Mouse (Mus musculus) urinary bladder, adult 2 months (tissue): ENCODE measurements at regions not wholly inside any gene's neighbourhood (a gene's known extent, or its start where the extent isn't known, plus 50 kb on each side); places are given as distances from the start of the nearest gene placed in this dataset.

Experiments
- DNase-seq: peaks from one replicate; pipeline ENCODE4 v3.0.0; 2022; ENCODE audit warnings: low spot score

- DNase-seq: no peak
These were observed 76.7 kb downstream of the Trim29 start for GRCm38 (mm10) chr9:43387397-43387796.

GRCm38 (mm10) chr9:43389491-43390083, 78.9 kb downstream of the Trim29 start:
- no peak for DNase-seq

DNA sequence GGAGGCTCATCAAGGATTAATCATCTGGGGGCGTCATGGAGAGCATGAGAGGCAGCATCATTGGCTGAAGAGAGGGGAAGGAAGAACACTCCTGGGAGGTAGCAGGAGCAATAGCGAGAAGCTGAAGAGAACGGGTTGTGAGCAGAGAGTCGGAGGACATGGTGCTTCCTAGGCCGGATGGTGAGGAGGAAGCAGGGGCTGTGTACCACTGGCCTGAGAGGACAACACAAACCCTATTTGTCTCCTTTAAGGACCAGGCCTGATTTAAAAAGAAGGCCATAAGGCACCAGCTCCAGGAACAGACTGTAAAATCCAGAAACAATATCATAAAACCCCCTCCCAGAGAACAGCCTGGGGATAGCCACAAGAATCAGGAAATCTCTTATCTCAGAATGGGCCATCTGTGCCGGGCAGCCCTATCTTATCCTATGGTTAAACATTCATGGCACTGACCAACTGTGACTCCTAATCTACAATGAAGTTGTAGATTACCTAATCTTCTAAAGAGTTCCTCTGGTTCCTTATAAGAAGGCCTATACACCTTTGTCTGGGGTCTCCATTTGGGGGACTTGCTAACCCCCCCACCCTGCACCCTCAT, 81.9 kb downstream of the Trim29 start:
- DNase-seq: no peak

GRCm38 (mm10) chr9:43394204-43394603, 83.6 kb downstream of the Trim29 start:
- DNase-seq: no peak

- DNase-seq: no peak
These were observed 84.6 kb downstream of the Trim29 start for GRCm38 (mm10) chr9:43395209-43395608.

GRCm38 (mm10) chr9:43396566-43396965, 85.9 kb downstream of the Trim29 start:
- no peak for DNase-seq

DNA sequence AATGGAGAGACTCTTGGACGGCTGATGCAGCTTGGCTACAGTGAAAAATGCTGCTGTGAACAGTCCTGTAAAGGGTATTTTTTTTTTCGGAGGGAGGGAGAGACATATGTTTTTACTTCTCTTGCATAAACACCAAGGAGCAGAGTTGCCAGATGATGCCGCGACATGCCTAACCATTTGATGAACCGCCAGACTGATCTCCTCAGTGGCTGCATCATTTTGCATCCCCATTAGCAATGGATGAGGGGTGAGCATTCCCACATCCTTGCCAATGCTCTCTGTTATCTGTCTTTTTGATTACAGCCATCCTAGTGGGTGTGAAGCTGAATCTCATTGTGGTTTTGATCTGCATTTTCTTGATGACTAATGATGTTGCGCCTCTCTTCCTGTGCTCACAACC, 97.8 kb downstream of the Trim29 start:
- no peak for DNase-seq

GRCm38 (mm10) chr9:43412473-43412872, 101.8 kb downstream of the Trim29 start:
- no peak for DNase-seq

DNA sequence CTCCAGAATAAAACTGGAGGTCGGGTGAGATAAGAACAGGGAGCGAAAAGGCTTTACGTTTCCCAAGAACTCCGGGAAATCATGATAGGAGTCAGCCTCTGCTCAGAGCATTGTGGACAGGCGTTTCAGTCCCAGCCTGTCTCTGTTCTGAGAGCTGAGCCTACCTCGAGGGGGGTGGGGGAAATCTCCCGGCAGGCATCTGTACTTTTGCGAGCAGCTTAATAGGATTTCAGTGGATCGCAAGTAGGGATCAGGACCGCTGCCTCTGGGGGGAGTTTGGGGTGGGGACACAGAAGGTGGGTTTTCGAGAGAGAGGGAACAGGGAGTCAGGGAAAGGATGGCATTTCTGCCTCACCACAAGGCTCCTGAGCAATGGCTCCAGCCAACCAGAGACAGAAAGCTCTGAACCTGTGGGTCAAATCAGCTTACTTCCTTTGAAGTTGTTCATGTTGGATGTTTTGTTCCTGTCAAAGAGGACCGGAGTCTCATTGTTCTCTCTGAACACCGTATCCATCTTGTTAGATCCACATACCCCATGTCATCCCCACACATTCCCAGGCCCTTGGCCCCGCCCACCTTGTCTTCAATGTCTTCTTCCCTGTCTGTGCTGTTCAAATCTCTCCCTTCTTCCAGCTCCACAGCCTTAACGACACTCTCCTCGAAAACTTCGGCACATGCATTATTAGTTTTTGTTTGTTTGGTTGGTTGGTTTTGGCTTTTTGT, 109.5 kb downstream of the Trim29 start:
- DNase-seq: no peak

DNA sequence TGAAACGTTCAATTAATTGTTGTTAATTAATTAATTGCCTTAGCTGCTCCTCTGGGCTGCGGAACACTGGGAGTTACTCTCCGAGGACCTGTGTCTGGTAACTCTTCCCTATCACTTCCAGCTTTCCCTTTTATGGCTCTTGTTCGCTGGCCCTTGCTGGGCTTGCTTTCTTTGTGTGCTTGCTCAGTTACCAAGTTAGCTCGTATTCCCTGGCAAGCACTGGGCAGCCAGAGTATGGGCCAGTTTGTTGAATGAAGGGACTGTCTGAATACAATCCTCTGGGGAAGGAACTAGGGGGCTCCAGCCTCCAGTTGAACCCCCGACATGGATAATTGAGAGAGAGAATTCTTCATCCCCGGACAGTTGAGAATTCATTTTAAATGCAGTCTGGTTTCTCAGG, 116.4 kb downstream of the Trim29 start:
- no peak for DNase-seq

DNA sequence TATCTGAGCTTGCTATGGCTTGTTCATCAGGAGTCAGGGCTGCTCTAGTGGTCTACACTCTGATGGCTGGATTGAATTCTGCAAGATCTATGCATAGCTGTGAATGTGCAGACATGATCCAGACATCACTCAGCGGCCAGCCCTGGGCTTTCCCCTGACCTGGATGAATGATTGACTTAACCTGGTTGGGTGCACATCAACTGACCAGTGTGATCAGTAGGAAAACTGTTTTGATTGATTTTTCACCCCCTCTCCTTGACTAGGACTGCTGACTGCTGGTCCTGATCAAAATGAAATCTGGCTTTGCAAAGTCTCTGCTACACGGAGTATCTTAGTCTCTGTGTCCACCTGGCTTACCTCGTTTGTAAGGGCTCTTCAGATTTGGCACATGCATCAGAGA, 123.3 kb downstream of the Trim29 start:
- no peak for DNase-seq

- no peak for DNase-seq
These were observed 127.8 kb downstream of the Trim29 start for GRCm38 (mm10) chr9:43438476-43438875.

DNA sequence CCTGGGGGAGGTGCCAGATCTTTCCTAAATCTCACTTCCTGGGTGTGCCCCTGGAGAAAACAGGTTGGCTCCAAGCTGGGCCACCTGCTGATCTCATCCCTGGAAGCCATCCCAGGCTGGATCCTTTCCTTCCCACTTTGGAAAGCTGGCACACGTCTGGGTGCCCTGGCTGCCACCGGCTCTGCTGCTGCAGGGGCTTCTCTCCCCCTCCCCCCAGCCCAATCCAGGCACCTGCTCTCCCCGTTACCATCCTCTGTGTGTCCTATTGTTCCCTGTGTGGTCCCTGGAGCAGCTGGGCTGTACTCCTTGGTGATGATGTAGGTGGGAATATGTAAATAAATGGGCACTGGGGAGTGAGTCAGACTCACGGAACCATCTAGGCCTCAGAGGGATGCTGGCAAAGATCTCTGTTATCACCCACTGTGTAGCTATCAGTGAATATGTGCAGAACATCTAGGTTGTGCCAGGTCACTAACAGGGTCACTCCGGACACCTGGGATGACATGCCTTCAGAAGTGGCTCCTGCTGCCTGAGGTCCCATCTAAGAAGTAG, 130.4 kb downstream of the Trim29 start:
- no peak for DNase-seq

DNA sequence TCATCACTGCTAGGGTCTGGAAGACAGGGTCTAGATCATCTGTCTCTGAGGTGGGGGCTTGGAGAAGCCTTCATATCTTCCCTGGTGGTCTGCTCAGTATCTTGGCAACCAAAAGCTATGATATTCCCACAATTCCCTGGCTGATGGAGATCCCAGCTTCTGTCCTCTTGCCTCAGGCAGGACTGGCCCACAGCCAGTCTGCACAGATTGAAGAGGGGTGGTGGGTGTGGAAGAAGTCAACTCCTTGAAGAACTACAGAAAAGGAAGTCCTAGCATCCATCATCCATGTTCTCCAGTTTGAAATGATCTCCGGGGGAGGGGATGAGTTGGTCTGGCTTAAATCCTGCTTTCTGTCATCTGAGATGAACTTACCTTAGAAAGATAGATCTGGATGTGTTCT, 134.8 kb downstream of the Trim29 start:
- no peak for DNase-seq

GRCm38 (mm10) chr9:43447372-43447771, 136.7 kb downstream of the Trim29 start:
- DNase-seq: no peak

DNA sequence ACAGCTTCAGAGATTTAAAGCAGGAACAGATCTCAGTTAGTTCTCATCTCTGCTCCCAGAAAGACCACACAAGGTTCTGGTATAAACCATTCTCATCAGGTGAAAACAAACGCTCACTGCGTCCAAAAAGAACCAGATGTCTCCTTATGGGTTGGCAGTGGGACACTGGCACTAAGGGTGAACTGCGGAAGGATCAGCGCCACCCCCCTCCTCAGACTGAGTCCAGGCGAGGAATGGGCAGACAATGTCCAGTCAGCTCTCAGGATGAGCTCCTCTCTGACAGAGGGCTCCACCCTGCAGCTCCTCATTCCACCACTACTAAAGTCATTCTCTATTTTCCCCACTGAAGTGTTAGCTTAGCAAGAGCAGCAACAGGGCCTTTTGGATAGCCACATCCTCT, 138.3 kb downstream of the Trim29 start:
- no peak for DNase-seq

DNA sequence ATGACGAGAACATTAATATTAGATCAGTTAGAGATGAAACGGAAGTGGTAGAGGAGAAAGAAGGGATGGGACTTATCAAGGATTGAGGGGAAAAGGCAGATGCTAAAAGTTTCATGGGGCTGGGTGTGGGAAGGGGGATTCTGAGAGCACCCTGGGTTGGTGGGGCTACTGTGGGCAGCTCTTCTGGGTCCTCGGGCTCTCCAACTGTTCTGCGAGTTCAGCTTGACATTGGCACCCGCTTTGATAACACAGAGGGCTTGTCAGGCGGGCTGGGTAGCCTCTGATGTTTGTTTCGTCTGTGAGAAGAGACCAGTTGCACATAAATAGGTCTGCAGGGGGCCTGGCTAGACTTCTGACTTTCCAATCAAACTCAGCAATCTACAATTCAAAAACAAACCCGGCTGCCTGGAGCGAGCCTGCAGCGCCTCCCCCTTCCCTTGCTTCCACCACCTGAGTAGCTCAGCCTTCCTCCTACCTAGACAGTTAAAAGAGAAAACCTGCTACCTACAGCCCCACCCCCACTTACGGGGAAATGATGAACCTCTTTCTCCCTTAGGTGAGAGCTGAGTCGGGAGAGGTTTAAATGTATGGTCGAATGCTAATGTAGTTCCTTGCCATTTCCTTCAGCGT, 143.4 kb downstream of the Trim29 start:
- no peak for DNase-seq

DNA sequence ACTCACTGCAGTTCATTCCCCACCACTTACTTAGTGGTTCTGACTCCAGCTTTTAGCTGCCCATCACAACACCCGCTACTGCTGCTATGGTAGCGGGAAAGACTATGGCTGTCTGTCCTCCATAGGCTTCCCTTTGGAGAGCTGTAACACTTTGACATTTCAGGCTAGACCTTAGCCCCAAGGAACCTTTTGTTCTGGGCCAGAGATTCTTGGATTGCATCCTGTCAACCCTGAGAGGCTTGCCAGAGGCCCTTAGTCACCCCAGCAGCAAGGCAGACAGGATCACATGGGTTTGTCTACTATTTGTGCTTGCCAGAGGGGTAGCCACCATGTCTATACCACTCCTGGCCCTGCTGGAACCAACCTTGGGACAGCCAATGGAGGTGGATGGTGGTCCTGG, 147.1 kb downstream of the Trim29 start:
- no peak for DNase-seq

DNA sequence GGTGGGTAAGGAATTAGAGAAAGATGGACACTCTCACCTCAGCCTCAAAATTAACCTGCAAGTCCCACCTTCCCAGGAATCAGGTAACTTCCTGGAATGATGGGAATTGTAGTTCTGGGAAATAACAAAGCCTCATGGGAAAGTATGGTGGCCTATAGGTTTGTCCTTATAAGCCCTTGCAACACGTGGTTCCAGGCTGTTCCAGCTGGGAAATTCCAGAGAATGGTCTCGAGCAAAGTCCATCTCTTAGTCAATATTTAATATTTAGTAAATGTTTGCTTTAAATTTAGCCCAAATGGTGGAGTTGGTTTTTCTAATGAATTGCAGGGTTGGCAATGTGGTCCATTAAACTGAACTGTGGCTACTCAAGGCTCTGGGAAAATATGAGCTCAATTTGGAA, 150.5 kb downstream of the Trim29 start:
- DNase-seq: no peak

DNA sequence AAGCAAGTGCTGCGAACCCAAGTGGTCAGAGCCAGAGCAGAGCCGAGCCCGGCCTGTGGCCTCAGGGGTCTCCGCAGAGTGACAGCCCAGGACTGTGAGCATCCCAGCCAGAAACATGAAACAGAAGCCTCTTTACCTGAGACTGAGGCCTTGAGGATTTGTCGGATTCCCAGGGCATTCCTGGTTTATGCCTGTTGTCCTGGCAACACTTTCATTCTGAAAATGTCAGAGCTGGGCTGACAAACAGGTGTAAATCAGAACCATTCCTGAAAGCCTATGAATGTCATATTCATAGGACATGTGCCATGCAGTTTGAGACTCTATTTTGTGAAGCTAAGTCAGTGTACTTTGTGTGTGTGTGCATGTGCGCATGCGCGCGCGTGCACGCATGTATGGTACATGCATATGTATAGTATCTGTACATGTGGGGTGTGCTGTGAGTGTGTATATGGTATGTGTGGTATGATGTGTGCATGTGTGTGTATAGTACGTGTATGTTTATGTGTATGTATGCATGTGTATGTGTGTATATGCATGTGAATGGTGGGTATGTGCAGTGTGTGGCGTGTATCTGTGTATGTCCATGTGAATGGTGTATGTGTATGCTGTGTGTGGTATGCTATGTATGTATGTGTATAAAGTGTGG, 152.9 kb downstream of the Trim29 start:
- DNase-seq: no peak

GRCm38 (mm10) chr9:43465129-43465528, 154.5 kb downstream of the Trim29 start:
- DNase-seq: no peak

DNA sequence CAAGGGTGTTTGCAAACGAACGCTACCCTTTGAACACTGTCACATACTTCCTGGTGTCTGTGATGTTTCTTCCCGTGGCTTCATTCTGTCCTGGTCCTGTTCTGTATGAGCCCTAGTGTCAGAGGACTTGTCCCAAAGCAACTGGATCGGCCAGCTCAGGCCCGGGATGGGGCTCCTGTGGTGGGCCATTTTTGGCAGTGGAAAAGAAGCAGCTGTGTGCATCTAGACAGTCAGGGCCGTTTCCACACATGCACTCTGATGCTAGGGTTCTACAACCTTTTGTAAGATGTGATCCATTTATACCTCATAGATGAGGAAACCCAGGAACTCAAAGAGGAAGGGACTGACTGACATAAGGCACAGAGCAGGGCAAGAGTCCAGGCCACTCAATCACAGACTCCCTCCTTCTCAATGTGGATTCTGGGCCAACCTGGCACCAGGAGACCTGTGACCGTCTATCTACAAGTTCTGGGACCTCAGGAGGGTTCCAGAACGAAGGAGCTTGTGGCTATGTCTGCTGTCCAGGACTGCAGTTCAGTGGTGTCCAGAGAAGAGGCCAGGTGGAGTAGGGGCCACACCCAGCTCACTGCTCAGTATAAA, 155.2 kb downstream of the Trim29 start:
- DNase-seq: no peak
